1 mouse cellular context compared by ENCODE assay signal in genomic region chr1:179784098-179784497, GRCm38 (mm10).
A peak's percentile ranks its signal among the peaks of the same experiment; 100 is the strongest.
TF ChIP-seq lines count a peak whose summit lies in the region.

No protein-coding gene starts in this region.

TF ChIP-seq in CH12.LX, 34 proteins besides CTCF, POLR2A, EP300 and RAD21 (continued from another document):
- TF ChIP-seq CHD2 (IDR thresholded peaks at IDR 0.05; ENCODE audit: low read length), result no peak
- 0 out of 2 replicates have a peak, but pooled peaks have one; percentile 51 for TF ChIP-seq TBP (conservative IDR thresholded peaks at IDR 0.05; ENCODE audit: low read depth, low read length)
